Mouse (Mus musculus): Measurements from ENCODE around the gene 9330182O14Rik.

The 9330182O14Rik gene

DNA sequence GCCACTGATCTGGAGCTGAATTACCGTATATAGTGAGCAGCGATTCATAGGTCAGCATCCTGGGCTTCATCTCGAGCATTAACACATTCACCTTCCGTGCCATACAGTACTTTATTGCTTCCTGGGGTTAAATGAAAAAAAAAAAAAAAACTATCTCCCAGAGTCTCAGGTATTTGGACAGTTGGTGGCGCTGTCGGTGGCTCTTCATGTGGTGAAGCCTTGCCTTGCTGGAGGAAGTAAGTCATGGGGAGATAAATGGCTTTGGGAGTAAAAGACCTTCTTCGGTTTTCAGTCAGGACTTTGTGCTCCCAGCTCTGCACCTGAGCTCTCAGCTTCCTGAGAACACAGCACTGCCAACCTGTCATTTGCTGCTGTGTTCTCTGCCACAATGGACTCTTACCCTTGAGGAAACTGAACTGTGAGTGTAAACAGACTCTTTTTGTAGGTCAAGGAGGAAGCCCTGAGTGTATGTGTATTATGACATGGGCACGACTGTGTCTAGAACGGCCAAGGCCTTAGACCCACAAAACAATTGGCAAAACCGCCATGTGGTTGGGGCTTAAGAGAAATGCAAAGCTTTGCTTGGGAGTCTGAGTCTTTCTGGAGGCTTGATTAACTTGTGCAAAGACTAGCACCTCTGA is at the start of gene 9330182O14Rik:
9330182O14Rik (plus strand) TSS at position 214 of the 641 bp plus-strand sequence.
- DNase-seq (ENCODE audit: low read depth, low spot score): peak; percentile 58

- no peak for DNase-seq (ENCODE audit: low read depth, low spot score)
Measured at GRCm38 (mm10) chr15:40103304-40103703, 30.9 kb upstream of the 9330182O14Rik start.

- no peak for DNase-seq (ENCODE audit: low read depth, low spot score)
Measured at GRCm38 (mm10) chr15:40105712-40106111, 28.5 kb upstream of the 9330182O14Rik start.

- peak; percentile 13 for DNase-seq (ENCODE audit: low read depth, low spot score)
Measured at GRCm38 (mm10) chr15:40113888-40114576, 20.1 kb upstream of the 9330182O14Rik start.

- DNase-seq (ENCODE audit: low read depth, low spot score): peak; percentile 35
Measured at GRCm38 (mm10) chr15:40114600-40115271, 19.4 kb upstream of the 9330182O14Rik start.

GRCm38 (mm10) chr15:40116396-40116795 is 17.8 kb upstream of the 9330182O14Rik start:
- peak; percentile 30 for DNase-seq (ENCODE audit: low read depth, low spot score)

GRCm38 (mm10) chr15:40124211-40124953 is 9.8 kb upstream of the 9330182O14Rik start:
- DNase-seq (ENCODE audit: low read depth, low spot score): no peak

GRCm38 (mm10) chr15:40129496-40129895 is 4.7 kb upstream of the 9330182O14Rik start:
- DNase-seq (ENCODE audit: low read depth, low spot score): no peak

- DNase-seq (ENCODE audit: low read depth, low spot score): peak; percentile 64
Measured at GRCm38 (mm10) chr15:40130880-40131478, 3.2 kb upstream of the 9330182O14Rik start.

- peak; percentile 22 for DNase-seq (ENCODE audit: low read depth, low spot score)
Measured at GRCm38 (mm10) chr15:40132408-40132807, 1.8 kb upstream of the 9330182O14Rik start.

- peak; percentile 31 for DNase-seq (ENCODE audit: low read depth, low spot score)
Measured at GRCm38 (mm10) chr15:40144221-40144620, 10.1 kb downstream of the 9330182O14Rik start.

DNA sequence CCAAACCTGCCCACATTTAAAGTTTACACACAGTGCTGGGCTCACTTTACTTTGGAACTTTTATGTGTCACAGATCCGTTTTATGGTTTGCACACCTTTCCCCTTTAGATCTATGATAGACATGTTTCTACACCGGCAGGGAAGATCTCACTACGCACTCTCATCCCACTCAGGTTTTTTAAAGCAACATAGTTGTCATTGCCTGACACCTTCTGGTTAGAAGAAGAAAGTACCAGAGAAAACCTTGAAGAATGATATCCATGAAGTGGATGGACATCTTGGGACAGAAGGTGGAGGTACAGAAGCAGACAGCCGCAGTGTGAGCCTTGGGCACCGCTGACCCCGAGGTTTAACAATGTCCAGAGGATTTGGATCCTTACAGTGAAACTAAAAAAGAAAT is 23.5 kb downstream of the 9330182O14Rik start:
- no peak for DNase-seq (ENCODE audit: low read depth, low spot score)

DNA sequence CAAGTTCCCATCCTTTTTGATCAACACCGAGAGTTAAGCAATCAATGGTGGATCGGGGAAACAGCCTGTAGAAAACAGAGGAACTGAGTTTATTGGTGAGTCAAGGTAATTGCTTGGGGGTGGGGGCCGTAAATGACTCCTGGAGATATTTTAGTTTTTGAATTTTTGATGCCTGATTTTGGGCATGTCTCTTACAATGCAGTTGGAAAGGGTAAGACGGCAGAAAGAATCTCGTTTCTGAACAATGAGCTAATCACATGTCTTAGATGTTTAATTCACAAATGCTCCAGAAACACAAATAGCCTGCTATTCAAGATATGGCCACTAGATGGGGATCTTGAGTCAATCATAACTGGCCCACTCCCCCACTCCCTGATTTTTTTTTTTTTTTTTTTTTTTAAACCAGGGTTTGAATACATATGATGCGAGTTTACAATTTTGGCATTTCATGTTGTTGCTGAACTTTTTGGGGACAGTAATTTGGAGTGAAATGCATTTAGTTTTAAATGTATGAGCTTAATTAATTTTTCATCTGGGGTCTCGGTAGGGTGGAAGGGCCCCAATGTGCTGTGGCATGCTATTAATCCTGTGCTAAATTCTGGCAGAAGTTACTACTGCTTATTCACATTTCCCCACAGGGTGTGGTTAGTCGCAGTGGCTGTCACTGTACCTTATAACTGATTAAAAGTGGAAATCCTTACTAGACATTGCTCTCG is 32.6 kb downstream of the 9330182O14Rik start:
- DNase-seq (ENCODE audit: low read depth, low spot score): peak; percentile 36

- no peak for DNase-seq (ENCODE audit: low read depth, low spot score)
Measured at GRCm38 (mm10) chr15:40167276-40168139, 33.3 kb downstream of the 9330182O14Rik start.

DNA sequence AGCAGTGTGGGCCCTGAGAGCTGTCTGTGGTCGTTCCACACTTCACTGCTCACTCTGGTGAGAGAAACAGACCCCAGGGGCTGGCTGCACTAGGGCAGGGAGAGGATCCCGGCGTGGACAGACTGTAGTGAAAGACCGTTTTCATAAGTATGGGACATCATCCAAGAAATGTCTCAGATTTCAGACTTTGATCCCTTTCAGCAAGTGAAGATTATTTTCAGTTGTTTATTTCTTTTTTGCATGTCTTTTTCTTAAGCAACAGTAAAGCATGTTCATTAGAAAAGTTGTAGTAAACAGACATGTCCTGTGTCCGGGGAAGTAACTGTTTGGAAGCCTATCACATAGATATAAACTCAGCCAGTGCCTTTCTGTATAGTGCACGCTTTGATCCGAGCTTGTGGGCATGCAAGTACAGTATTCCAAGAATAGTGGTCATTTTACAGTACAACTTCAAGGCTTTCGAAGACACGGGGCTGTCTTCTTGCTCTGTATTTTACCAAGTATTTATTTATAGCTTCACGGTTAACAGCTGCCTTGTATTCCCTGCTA is 34.0 kb downstream of the 9330182O14Rik start:
- DNase-seq (ENCODE audit: low read depth, low spot score): no peak

GRCm38 (mm10) chr15:40169061-40169460 is 34.9 kb downstream of the 9330182O14Rik start:
- no peak for DNase-seq (ENCODE audit: low read depth, low spot score)

DNA sequence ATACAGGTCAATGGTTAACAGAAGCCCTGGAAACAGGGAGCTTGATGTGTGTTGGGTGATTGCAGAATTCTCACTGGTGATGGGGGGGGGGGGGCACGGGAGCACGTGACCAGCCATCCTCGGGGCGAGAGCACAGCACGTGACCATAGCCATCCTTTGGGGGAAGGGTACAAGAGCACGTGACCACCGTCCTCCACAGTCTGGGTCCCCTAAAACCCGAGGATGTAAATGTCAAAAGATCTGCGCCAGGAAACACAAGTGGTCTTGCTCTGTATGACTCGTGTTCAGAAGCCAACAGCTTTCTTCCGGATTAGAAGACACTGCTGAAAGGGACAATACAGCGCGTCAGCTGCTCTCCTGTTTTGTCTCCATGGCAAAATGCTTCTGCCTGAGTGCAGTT is 35.5 kb downstream of the 9330182O14Rik start:
- no peak for DNase-seq (ENCODE audit: low read depth, low spot score)

DNA sequence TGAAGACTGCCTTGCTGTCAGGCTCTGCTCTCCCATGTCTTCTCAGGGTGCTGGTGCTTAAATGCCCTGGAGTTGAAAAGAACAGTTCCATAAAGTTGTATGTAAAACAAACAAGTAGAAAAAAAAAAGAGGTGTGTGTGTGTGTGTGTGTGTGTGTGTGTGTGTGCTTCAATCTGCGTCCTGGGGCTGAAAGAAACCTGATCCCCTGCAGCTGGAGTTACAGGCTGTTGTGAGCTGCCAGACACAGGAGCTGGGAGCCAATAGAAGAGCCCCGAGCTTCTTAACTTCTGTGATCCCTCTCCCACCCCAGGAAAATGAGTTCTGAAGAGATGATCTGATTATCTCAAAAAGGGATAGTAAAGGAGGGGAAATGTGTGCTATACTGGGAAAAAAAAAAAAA is 45.3 kb downstream of the 9330182O14Rik start:
- DNase-seq (ENCODE audit: low read depth, low spot score): no peak

DNA sequence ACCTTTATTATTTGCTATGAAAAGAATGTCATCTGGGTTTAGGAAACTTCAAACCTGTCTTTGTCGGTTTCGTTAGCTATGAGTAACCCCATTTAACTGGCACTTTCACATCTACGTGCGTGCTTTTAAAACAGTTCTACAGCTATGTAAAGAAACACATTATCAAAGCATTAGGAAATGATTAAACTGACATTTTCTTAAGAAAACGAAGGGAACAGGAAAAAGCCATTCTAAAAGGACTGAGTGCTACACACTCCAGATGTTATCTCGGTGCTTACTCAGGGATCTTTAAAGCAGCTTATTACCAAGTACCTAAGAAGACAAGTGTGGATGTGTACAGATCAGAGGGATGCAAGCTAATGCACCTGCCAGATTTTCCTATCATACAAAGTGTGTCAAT is 52.9 kb downstream of the 9330182O14Rik start:
- no peak for DNase-seq (ENCODE audit: low read depth, low spot score)

Measured in ES-CJ7 (cell line).